Mouse (Mus musculus) bone marrow macrophage, adult 2 months (primary cell): ENCODE results near the gene Aldh1l1.

Source experiments
- CTCF ChIP-seq: IDR thresholded peaks from 2 replicates; pipeline ENCODE4 v1.5.1; 2012; ENCODE audit warnings: low read depth, mild to moderate bottlenecking, low read length, moderate library complexity
- POLR2A ChIP-seq: IDR thresholded peaks from 2 replicates; pipeline ENCODE4 v1.6.1; 2012; ENCODE audit warnings: mild to moderate bottlenecking, low read depth, low read length, borderline replicate concordance

DNA sequence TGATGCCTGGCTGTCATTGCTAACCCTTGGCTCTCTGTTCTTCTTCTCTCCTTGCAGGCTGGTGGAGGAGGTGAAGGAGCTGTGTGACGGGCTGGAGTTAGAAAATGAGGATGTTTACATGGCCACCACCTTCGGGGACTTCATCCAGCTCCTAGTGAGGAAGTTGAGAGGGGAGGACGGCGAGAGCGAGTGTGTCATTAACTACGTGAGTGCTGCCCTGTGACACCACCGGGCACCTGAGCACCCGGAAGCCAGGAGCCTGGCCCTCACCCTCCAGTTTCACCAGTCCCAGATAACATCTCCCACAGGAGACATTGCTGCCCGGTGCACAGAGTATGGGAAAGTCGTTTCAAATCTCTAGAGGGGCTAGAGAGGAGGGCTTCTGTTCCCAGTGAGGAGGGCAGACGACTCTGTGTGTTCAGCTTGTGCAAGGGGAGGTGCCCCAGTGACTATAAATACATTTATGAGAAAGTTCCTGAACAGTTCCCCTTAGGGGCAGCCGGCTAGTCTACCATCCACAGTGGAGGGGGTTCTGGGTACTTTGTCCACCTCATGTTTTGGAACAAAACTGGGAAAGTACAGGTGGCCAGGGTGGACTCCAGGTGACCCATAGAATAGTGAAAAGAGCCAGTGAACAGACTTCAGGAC lies 83.6 kb downstream of the Aldh1l1 start:
- TF ChIP-seq CTCF (no peak), POLR2A (no peak)
